Mouse (Mus musculus) kidney, adult 2 months (tissue): Measurements from ENCODE around the gene Cers6. TPM values are rescaled to one million over a fixed set of nuclear protein-coding genes. Genes with fewer than 3 reads are reported as not detected.
A peak's percentile ranks its signal among the peaks of the same experiment; 100 is the strongest.

Experiments used
- DNase-seq: peaks from one replicate; pipeline ENCODE4 v3.0.0; 2021
- H3K27ac ChIP-seq: fragments of 200-500 bp; 2 replicates; pipeline ENCODE4 v1.5.1; 2012; ENCODE audit warnings: low read depth, low read length, control low read depth, inconsistent platforms; ENCODE audit not compliant: insufficient read depth
- H3K27me3 ChIP-seq: fragments of 200-500 bp; replicated peaks from 2 replicates; pipeline ENCODE4 v1.6.1; 2012; ENCODE audit warnings: mild to moderate bottlenecking, moderate library complexity, low read length, inconsistent platforms; ENCODE audit not compliant: control insufficient read depth, insufficient read depth
- H3K36me3 ChIP-seq: fragments of 200-500 bp; 2 replicates; pipeline ENCODE4 v1.6.1; 2012; ENCODE audit warnings: mild to moderate bottlenecking, moderate library complexity, low read length, inconsistent platforms; ENCODE audit not compliant: control insufficient read depth, insufficient read depth
- H3K4me1 ChIP-seq: fragments of 200-500 bp; 2 replicates; pipeline ENCODE4 v1.6.1; 2011; ENCODE audit warnings: low read length; ENCODE audit not compliant: control insufficient read depth, insufficient read depth
- H3K4me3 ChIP-seq: fragments of 200-500 bp; 2 replicates; pipeline ENCODE4 v1.5.1; 2011; ENCODE audit warnings: mild to moderate bottlenecking, low read depth, low read length, control low read depth; ENCODE audit not compliant: insufficient read depth
- CTCF ChIP-seq: fragments of 200-500 bp; conservative IDR thresholded peaks from 2 replicates; pipeline ENCODE4 v1.5.1; 2011; ENCODE audit warnings: low read depth, mild to moderate bottlenecking, control low read depth, low read length, moderate library complexity, mixed read lengths; ENCODE audit not compliant: insufficient read depth, insufficient read length
- POLR2A ChIP-seq: fragments of 200-500 bp; IDR thresholded peaks from one replicate; pipeline ENCODE4 v1.6.1; 2011; ENCODE audit warnings: low read depth, low read length, control low read depth
- WGBS: fragments of 180-500 bp; shearing (Covaris S2); methylation state at CpG from one replicate; pipeline ENCODE4 v1.1.7; 2018; 5-methylcytosine and 5-hydroxymethylcytosine counted together
- polyA plus RNA-seq: library from polyadenylated mRNA; depleted of rRNA; stranded (reverse); fragments of >200 nt; gene quantifications from 2 replicates; pipeline ENCODE4 v1.2.3, GENCODE M21; 2012

The Cers6 gene
- polyA plus RNA-seq, 1 experiment = 11.1 TPM

- no peak for DNase-seq
- Histone ChIP-seq H3K27ac (no peak overlapping the region), H3K4me1 (no peaks in the 10 kb centered on the region), H3K36me3 (no peaks in the 10 kb centered on the region; the same call in 1 of the 2 replicates), H3K27me3 (no peaks in the 10 kb centered on the region), H3K4me3 (no peak overlapping the region)
- 64% methylated on average over 4 of the region's 4 CpGs for WGBS
- TF ChIP-seq CTCF (no peak), POLR2A (no peak)
These were observed 255.5 kb downstream of the Cers6 start for GRCm38 (mm10) chr2:69116767-69117166.

GRCm38 (mm10) chr2:69118994-69119393 is 257.8 kb downstream of the Cers6 start:
- DNase-seq = no peak
- H3K36me3 ChIP-seq = no peaks in the 10 kb centered on the region; the same call in 1 of the 2 replicates
- no peak overlapping the region for H3K4me3 ChIP-seq
- no peaks in the 10 kb centered on the region for H3K27me3 ChIP-seq
- no peak overlapping the region for H3K27ac ChIP-seq
- no peaks in the 10 kb centered on the region for H3K4me1 ChIP-seq
- 100% methylated on average over 1 of the region's 1 CpGs for WGBS
- TF ChIP-seq CTCF = no peak

GRCm38 (mm10) chr2:69119718-69120117 is 258.5 kb downstream of the Cers6 start:
- WGBS = 38% methylated on average over 2 of the region's 2 CpGs
- H3K4me3 ChIP-seq = no peak overlapping the region
- H3K27me3 ChIP-seq = no peaks in the 10 kb centered on the region
- no peaks in the 10 kb centered on the region for H3K4me1 ChIP-seq
- no peak overlapping the region for H3K27ac ChIP-seq
- no peak for TF ChIP-seq CTCF
- TF ChIP-seq POLR2A = no peak
- DNase-seq = no peak
- no peaks in the 10 kb centered on the region; the same call in 1 of the 2 replicates for H3K36me3 ChIP-seq

GRCm38 (mm10) chr2:69121681-69122080 is 260.4 kb downstream of the Cers6 start:
- no peak for DNase-seq
- TF ChIP-seq POLR2A = no peak
- no peak for TF ChIP-seq CTCF
- Histone ChIP-seq H3K27me3 (no peaks in the 10 kb centered on the region), H3K36me3 (no peaks in the 10 kb centered on the region), H3K4me3 (no peak overlapping the region), H3K27ac (no peak overlapping the region), H3K4me1 (no peaks in the 10 kb centered on the region)
- 90% methylated on average over 4 of the region's 4 CpGs for WGBS

- Histone ChIP-seq H3K27ac (no peak overlapping the region), H3K4me3 (no peak overlapping the region), H3K4me1 (peaks cover 5% of the 10 kb centered on the region), H3K27me3 (no peaks in the 10 kb centered on the region), H3K36me3 (no peaks in the 10 kb centered on the region)
- TF ChIP-seq POLR2A = no peak
- no peak for TF ChIP-seq CTCF
- 85% methylated on average over 3 of the region's 3 CpGs for WGBS
- no peak for DNase-seq
These were observed 264.2 kb downstream of the Cers6 start for GRCm38 (mm10) chr2:69125425-69125824.

GRCm38 (mm10) chr2:69128321-69128720 is 267.1 kb downstream of the Cers6 start:
- TF ChIP-seq CTCF = no peak
- Histone ChIP-seq H3K27ac (peak overlapping the region; percentile 69), H3K27me3 (no peaks in the 10 kb centered on the region), H3K36me3 (no peaks in the 10 kb centered on the region), H3K4me3 (no peak overlapping the region), H3K4me1 (peaks cover 5% of the 10 kb centered on the region)
- DNase-seq = no peak
- WGBS = 78% methylated on average over 7 of the region's 7 CpGs

- 10% methylated on average over 10 of the region's 10 CpGs for WGBS
- peak; percentile 64 for DNase-seq
- TF ChIP-seq POLR2A = no peak
- no peak for TF ChIP-seq CTCF
- Histone ChIP-seq H3K27me3 (no peaks in the 10 kb centered on the region), H3K27ac (peak overlapping the region; percentile 43), H3K4me1 (peaks cover 5% of the 10 kb centered on the region), H3K4me3 (peak overlapping the region; percentile 36), H3K36me3 (no peaks in the 10 kb centered on the region)
These were observed 267.7 kb downstream of the Cers6 start for GRCm38 (mm10) chr2:69128921-69129395.
